Mouse (Mus musculus) MEL (cell line): ENCODE measurements around the gene Nos1.

Source experiments
- CTCF ChIP-seq, 3 experiments: IDR thresholded peaks in 2 of 3; conservative IDR thresholded peaks in 1 of 3; 2 replicates each; pipeline ENCODE4 v1.5.1; 2011 to 2012; ENCODE audit warnings: low read length in 3 of 3, low read depth in 2 of 3, mild to moderate bottlenecking in 2 of 3, improper control_type of control experiment in 1 of 3, inconsistent platforms in 1 of 3, mixed read lengths in 1 of 3, moderate library complexity in 1 of 3; ENCODE audit not compliant: control insufficient read depth in 1 of 3, insufficient read depth in 1 of 3, poor library complexity in 1 of 3, severe bottlenecking in 1 of 3
- ETS1 ChIP-seq: IDR thresholded peaks from 2 replicates; pipeline ENCODE4 v1.6.1; 2012; ENCODE audit warnings: low read depth, mild to moderate bottlenecking, inconsistent platforms, low read length, improper control_type of control experiment, moderate library complexity
- POLR2AphosphoS2 ChIP-seq: IDR thresholded peaks from 2 replicates; pipeline ENCODE4 v1.6.1; 2011; ENCODE audit warnings: low read length, improper control_type of control experiment
- SMC3 ChIP-seq: IDR thresholded peaks from 2 replicates; pipeline ENCODE4 v1.6.1; 2011; ENCODE audit warnings: low read depth, low read length, improper control_type of control experiment
- TAL1 ChIP-seq: IDR thresholded peaks from 2 replicates; pipeline ENCODE4 v1.6.1; 2012; ENCODE audit warnings: mild to moderate bottlenecking, inconsistent platforms, low read length, moderate library complexity, mixed read lengths
- UBTF ChIP-seq: IDR thresholded peaks from 2 replicates; pipeline ENCODE4 v1.6.1; 2012; ENCODE audit warnings: low read depth, mild to moderate bottlenecking, inconsistent platforms, low read length, improper control_type of control experiment, moderate library complexity, borderline replicate concordance; ENCODE audit not compliant: insufficient read depth
- ZC3H11A ChIP-seq: IDR thresholded peaks from 2 replicates; pipeline ENCODE4 v1.6.1; 2012; ENCODE audit warnings: low read depth, mild to moderate bottlenecking, inconsistent platforms, low read length, improper control_type of control experiment
- ZNF384 ChIP-seq: IDR thresholded peaks from 2 replicates; pipeline ENCODE4 v1.6.1; 2012; ENCODE audit warnings: low read depth, mild to moderate bottlenecking, inconsistent platforms, low read length, improper control_type of control experiment

- no peak for TF ChIP-seq CTCF (IDR thresholded peaks at IDR 0.05 in 2 of 3, conservative IDR thresholded peaks at IDR 0.05 in 1 of 3; ENCODE audit: control insufficient read depth in 1 of 3, insufficient read depth in 1 of 3, low read depth in 2 of 3, low read length in 3 of 3, poor library complexity in 1 of 3, severe bottlenecking in 1 of 3)
- no peak for TF ChIP-seq UBTF
- no peak for TF ChIP-seq POLR2AphosphoS2
- TF ChIP-seq TAL1 = no peak
- no peak for TF ChIP-seq ZC3H11A
- TF ChIP-seq ZNF384 = no peak
- no peak for TF ChIP-seq ETS1
- TF ChIP-seq SMC3 = no peak
Measured at GRCm38 (mm10) chr5:117879136-117879535, 98.3 kb downstream of the Nos1 start.
